Mouse (Mus musculus) heart, postnatal 0 days (tissue): ENCODE measurements at regions not wholly inside any gene's neighbourhood (a gene's known extent, or its start where the extent isn't known, plus 50 kb on each side); places are given as distances from the start of the nearest gene placed in this dataset.

Experiments
- ATAC-seq: fragments of 200-750 bp; cut with Nextera tagmentation; 2 replicates; pipeline ENCODE4 v1.8.0; 2017; ENCODE audit warnings: low read depth, moderate number of reproducible peaks, moderate library complexity; ENCODE audit not compliant: insufficient read depth
- DNase-seq: peaks from one replicate; pipeline ENCODE4 v3.0.0-alpha.2; 2016; ENCODE audit warnings: low spot score
- H3K27ac ChIP-seq: fragments of 300-500 bp; sonication (generic); 2 replicates; pipeline ENCODE4 v1.5.1; 2014; ENCODE audit warnings: low read depth, mild to moderate bottlenecking
- H3K27me3 ChIP-seq: fragments of 300-500 bp; sonication (generic); 2 replicates; pipeline ENCODE4 v1.6.1; 2014; ENCODE audit warnings: low read length, mixed read lengths; ENCODE audit not compliant: control insufficient read depth, insufficient read depth
- H3K36me3 ChIP-seq: fragments of 300-500 bp; sonication (generic); replicated peaks from 2 replicates; pipeline ENCODE4 v1.6.1; 2014; ENCODE audit warnings: low read length, mixed read lengths; ENCODE audit not compliant: control insufficient read depth, insufficient read depth
- H3K4me1 ChIP-seq: fragments of 300-500 bp; sonication (generic); 2 replicates; pipeline ENCODE4 v1.6.1; 2014; ENCODE audit warnings: antibody characterized with exemption; ENCODE audit not compliant: control insufficient read depth, insufficient read depth
- H3K4me2 ChIP-seq: fragments of 300-500 bp; sonication (generic); 2 replicates; pipeline ENCODE4 v1.6.1; 2014; ENCODE audit warnings: low read depth, mild to moderate bottlenecking, low read length, moderate library complexity
- H3K4me3 ChIP-seq: fragments of 300-500 bp; sonication (generic); 2 replicates; pipeline ENCODE4 v1.5.1; 2014; ENCODE audit warnings: low read depth, low read length
- H3K9ac ChIP-seq: fragments of 300-500 bp; sonication (generic); replicated peaks from 2 replicates; pipeline ENCODE4 v1.6.1; 2014; ENCODE audit warnings: low read depth, low read length, mixed read lengths
- H3K9me3 ChIP-seq: fragments of 300-500 bp; sonication (generic); replicated peaks from 2 replicates; pipeline ENCODE4 v1.6.1; 2016; ENCODE audit warnings: low read length; ENCODE audit not compliant: control insufficient read depth
- CTCF ChIP-seq: IDR thresholded peaks from 2 replicates; pipeline ENCODE4 v1.5.1; 2016; ENCODE audit warnings: antibody characterized with exemption, control low read depth, low read depth
- EP300 ChIP-seq: IDR thresholded peaks from 2 replicates; pipeline ENCODE4 v1.6.1; 2016; ENCODE audit warnings: antibody characterized with exemption, low read depth
- WGBS: fragments of 180-500 bp; shearing (Covaris S2); extraction: QIAGEN DNeasy Blood & Tissue Kit; methylation state at CpG from one replicate; pipeline ENCODE4 v1.1.7; 2014; 5-methylcytosine and 5-hydroxymethylcytosine counted together

DNA sequence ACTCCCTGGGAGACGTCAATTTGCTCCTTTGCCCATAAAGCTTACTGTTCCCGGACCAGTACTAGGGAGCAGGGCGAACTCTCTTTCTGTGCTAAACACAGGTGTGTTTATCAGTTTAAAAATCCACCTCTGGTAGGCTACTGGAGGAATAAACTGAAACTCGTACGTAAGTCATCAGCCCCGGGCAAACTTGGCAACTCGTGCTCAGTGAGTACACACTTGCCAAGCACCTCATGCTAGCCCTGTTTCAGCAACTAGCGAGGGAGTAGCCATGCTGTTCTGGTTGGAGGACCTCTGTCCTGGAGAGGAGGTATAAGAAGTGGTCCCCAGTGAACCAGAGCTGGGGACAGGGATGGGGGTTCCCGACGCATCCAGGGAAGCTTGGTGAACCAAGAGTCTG lies 122.6 kb upstream of the Id2 start:
- no peak for TF ChIP-seq CTCF
- no peak for TF ChIP-seq EP300

DNA sequence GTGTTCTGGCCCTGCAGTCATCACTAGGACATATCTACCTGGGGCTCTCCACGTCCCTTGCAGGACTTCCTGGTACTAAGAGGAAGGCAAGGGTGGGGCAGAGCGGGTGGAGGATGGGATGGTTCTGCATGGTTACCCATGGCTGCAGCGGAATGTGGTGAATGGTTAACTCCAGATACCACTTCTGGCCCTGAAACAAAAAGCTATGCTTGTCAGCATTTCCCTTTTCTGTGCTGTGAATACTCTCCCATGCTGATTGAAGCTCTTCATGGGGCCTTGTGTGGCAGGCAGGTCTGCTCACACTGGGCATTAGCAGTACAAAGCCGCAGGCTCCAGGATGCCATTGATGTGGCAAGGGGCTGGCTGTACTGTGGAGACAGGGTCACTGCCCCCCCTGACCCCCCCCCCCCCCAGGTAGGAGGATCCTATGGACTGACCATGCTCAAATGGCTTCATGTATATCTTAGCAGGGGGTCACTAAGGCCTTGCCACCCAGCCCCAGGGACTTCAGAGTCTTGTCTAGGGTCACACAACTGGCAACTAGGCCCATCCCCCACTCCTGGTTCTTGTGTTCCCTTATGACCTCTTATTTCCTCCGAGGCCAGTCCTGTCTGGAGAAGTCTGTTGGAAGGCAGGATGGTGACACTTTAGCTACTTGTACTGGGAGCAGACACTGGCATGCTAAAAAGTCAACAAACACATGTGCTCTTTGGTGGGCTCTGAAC lies 120.0 kb upstream of the Id2 start:
- no peaks in the 10 kb centered on the region for H3K4me1 ChIP-seq
- no peak overlapping the region for H3K9ac ChIP-seq
- H3K27me3 ChIP-seq: no peaks in the 10 kb centered on the region
- no peak overlapping the region for H3K27ac ChIP-seq
- no peaks in the 10 kb centered on the region for H3K9me3 ChIP-seq
- 69% methylated on average over 5 of the region's 5 CpGs for WGBS
- ATAC-seq (no peak), DNase-seq (no peak)
- H3K36me3 ChIP-seq: no peaks in the 10 kb centered on the region
- TF ChIP-seq EP300: no peak
- TF ChIP-seq CTCF: no peak
- H3K4me2 ChIP-seq: no peak overlapping the region
- no peak overlapping the region for H3K4me3 ChIP-seq

More for the DNA sequence above, 122.6 kb upstream of the Id2 start:
- Histone ChIP-seq H3K27ac (no peak overlapping the region), H3K4me1 (no peaks in the 10 kb centered on the region), H3K4me2 (no peak overlapping the region), H3K9me3 (no peaks in the 10 kb centered on the region), H3K36me3 (no peaks in the 10 kb centered on the region), H3K9ac (no peak overlapping the region), H3K27me3 (no peaks in the 10 kb centered on the region), H3K4me3 (no peak overlapping the region)
- no peak for DNase-seq
- 86% methylated on average over 10 of the region's 10 CpGs for WGBS
- no peak for ATAC-seq

DNA sequence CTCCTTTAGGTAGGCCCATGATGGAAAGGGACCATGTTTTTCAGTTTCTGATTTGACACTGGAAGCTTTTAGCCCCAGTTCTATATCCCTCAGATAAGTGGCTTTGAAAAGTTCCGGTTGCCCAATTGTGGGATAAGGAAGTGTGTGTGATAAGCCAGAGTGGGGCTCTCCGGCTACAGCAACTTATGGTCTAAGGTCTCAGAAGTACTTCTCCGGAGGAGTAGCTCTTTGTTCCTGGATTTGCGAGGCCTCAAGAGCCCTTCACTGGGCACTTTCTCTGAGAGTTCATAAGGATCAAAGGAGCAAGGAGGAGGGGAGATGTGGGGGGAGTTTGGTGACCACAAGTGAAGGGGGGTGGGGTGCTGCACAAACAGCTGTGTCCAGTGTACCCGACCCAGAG lies 118.3 kb upstream of the Id2 start:
- H3K9ac ChIP-seq: no peak overlapping the region
- no peak overlapping the region for H3K4me3 ChIP-seq
- H3K27me3 ChIP-seq: no peaks in the 10 kb centered on the region
- ATAC-seq (no peak), DNase-seq (no peak)
- no peaks in the 10 kb centered on the region for H3K36me3 ChIP-seq
- 39% methylated on average over 5 of the region's 5 CpGs for WGBS
- H3K4me2 ChIP-seq: no peak overlapping the region
- no peaks in the 10 kb centered on the region for H3K4me1 ChIP-seq
- no peaks in the 10 kb centered on the region for H3K9me3 ChIP-seq
- H3K27ac ChIP-seq: no peak overlapping the region
- TF ChIP-seq CTCF (no peak), EP300 (no peak)

DNA sequence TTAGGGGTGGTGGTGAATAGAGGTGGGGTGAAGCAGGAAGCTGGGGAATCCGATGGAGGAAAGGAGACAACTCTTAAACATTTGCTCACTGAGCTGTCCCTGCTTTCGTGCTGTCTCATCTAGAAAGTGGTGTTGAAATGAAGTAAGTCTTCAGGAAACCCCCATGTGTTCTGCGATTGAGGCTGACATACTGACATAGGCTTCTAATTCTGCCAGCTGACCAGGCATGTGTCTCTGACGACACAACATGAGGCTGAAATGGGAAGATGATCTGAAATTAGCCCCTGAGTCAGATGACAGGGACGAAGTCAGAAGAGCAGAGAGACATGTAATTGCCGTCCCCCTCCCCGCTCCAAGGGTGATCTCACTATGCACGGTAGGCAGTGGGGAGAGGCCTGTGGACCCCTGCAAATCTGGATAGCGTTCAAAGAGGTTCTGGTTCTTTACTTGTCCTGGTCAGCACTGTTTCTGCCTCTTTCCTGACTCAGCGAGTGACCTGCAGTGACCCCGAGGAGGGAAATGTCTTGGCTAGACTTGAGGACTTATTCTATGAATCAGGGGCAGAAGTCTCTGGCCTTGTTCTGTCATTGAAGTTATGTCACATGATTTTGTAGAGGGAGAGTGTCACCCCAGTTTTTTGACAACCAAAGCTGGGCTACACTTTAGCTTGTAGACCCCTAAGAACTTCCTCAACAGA lies 117.0 kb upstream of the Id2 start:
- Histone ChIP-seq H3K9me3 (no peaks in the 10 kb centered on the region), H3K36me3 (no peaks in the 10 kb centered on the region), H3K4me1 (no peaks in the 10 kb centered on the region; the same call in 1 of the 2 replicates), H3K27ac (no peak overlapping the region), H3K9ac (no peak overlapping the region), H3K4me2 (no peak overlapping the region), H3K4me3 (no peak overlapping the region), H3K27me3 (no peaks in the 10 kb centered on the region)
- ATAC-seq (no peak), DNase-seq (no peak)
- 76% methylated on average over 11 of the region's 11 CpGs for WGBS
- TF ChIP-seq CTCF (no peak), EP300 (no peak)

DNA sequence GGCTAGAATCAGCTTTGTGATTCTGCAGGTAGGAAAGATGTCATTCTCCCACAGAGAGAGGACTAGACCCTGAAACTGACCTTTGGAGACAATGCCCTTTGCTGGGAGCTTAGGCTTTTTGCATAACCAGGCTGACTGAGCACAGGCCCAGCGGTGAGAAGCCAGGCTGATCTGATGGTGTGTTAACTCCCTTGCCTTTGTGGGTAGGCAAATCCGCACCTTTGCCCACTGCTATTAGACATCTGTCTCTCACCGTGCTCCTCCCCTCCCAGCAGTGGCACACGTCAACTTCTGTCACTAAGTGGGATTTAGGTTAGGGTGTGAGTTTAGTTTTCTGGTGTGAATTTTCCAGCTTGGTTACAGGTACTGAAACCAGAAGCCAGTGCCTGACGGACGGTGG lies 114.4 kb upstream of the Id2 start:
- no peak for TF ChIP-seq CTCF
- no peak for TF ChIP-seq EP300
- Histone ChIP-seq H3K36me3 (no peaks in the 10 kb centered on the region), H3K9ac (no peak overlapping the region), H3K4me2 (no peak overlapping the region), H3K4me1 (no peaks in the 10 kb centered on the region; the same call in 1 of the 2 replicates), H3K27me3 (no peaks in the 10 kb centered on the region), H3K4me3 (no peak overlapping the region), H3K9me3 (no peaks in the 10 kb centered on the region), H3K27ac (no peak overlapping the region)
- no peak for DNase-seq
- WGBS: 79% methylated on average over 6 of the region's 6 CpGs
- no peak for ATAC-seq

DNA sequence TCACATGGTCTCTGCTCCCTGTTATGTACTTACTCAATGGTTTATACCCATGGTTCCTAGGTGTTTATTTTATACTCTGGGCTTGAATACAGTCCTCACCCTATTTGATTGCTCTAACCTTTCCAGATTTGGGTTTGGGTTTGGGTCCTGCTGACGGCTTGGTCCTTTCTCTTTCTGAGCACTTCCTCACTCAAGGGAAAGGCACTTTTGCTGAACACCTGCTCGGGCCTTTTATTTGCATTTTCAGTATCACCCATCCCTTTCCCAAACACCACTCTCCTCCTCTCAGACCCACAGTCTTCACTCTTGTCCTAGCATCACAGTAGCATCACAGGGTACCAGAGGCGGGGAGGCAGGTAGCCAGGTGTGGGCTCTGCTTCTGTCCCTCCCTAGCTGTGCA lies 113.7 kb upstream of the Id2 start:
- DNase-seq: no peak
- no peak overlapping the region for H3K4me2 ChIP-seq
- TF ChIP-seq CTCF: no peak
- no peak for TF ChIP-seq EP300
- no peaks in the 10 kb centered on the region; the same call in 1 of the 2 replicates for H3K4me1 ChIP-seq
- no peak overlapping the region for H3K4me3 ChIP-seq
- no peaks in the 10 kb centered on the region for H3K9me3 ChIP-seq
- WGBS: 89% methylated on average over 3 of the region's 3 CpGs
- no peak overlapping the region for H3K27ac ChIP-seq
- no peaks in the 10 kb centered on the region for H3K36me3 ChIP-seq
- ATAC-seq: no peak
- no peaks in the 10 kb centered on the region for H3K27me3 ChIP-seq
- H3K9ac ChIP-seq: no peak overlapping the region
